Mouse (Mus musculus) neural tube, embryonic 11.5 days (tissue): Measurements from ENCODE around the gene Rpp30. TPM values are rescaled to one million over a fixed set of nuclear protein-coding genes. Genes with fewer than 3 reads are reported as not detected.

Source experiments
- ATAC-seq: fragments of 200-750 bp; cut with Nextera tagmentation; 2 replicates; pipeline ENCODE4 v1.8.0; 2017; ENCODE audit warnings: moderate number of reproducible peaks, mild to moderate bottlenecking, moderate TSS enrichment, moderate library complexity; ENCODE audit not compliant: insufficient read depth, low FRiP score, low TSS enrichment
- DNase-seq: peaks from one replicate; pipeline ENCODE4 v3.0.0-alpha.2; 2015; ENCODE audit warnings: low spot score
- H3K27ac ChIP-seq: fragments of 300-500 bp; sonication (generic); 2 replicates; pipeline ENCODE4 v1.5.1; 2014; ENCODE audit warnings: low read depth, mild to moderate bottlenecking, low read length
- H3K27me3 ChIP-seq: fragments of 300-500 bp; sonication (generic); 2 replicates; pipeline ENCODE4 v1.6.1; 2014; ENCODE audit warnings: mild to moderate bottlenecking, low read length, mixed read lengths; ENCODE audit not compliant: control insufficient read depth, insufficient read depth
- H3K36me3 ChIP-seq: fragments of 300-500 bp; sonication (generic); 2 replicates; pipeline ENCODE4 v1.6.1; 2014; ENCODE audit warnings: mild to moderate bottlenecking, low read length, moderate library complexity, mixed read lengths; ENCODE audit not compliant: control insufficient read depth, insufficient read depth
- H3K4me1 ChIP-seq: fragments of 300-500 bp; sonication (generic); 2 replicates; pipeline ENCODE4 v1.6.1; 2014; ENCODE audit warnings: low read length, mixed read lengths; ENCODE audit not compliant: control insufficient read depth, insufficient read depth
- H3K4me2 ChIP-seq: fragments of 300-500 bp; sonication (generic); 2 replicates; pipeline ENCODE4 v1.6.1; 2014; ENCODE audit warnings: low read depth, mild to moderate bottlenecking, moderate library complexity
- H3K4me3 ChIP-seq: fragments of 300-500 bp; sonication (generic); 2 replicates; pipeline ENCODE4 v1.5.1; 2014; ENCODE audit warnings: low read depth, low read length
- H3K9ac ChIP-seq: fragments of 300-500 bp; sonication (generic); 2 replicates; pipeline ENCODE4 v1.6.1; 2014; ENCODE audit warnings: mild to moderate bottlenecking, low read length
- H3K9me3 ChIP-seq: fragments of 300-500 bp; sonication (generic); 2 replicates; pipeline ENCODE4 v1.6.1; 2016; ENCODE audit warnings: low read length; ENCODE audit not compliant: control insufficient read depth
- WGBS: fragments of 180-500 bp; shearing (Covaris S2); extraction: QIAGEN DNeasy Blood & Tissue Kit; methylation state at CpG from one replicate; pipeline ENCODE4 v1.1.7; 2014; 5-methylcytosine and 5-hydroxymethylcytosine counted together
- polyA plus RNA-seq: library from polyadenylated mRNA; unstranded; fragments of >200 nt; fragmentation: Nextera tagmentation; extraction: Ambion mirVana; gene quantifications from 2 replicates; pipeline ENCODE4 v1.2.1, GENCODE M21; 2014

Rpp30 gene
- polyA plus RNA-seq, 1 experiment from 2014 or later = 97.6 TPM

- no peak for ATAC-seq
- Histone ChIP-seq H3K27ac (no peak overlapping the region), H3K4me3 (no peak overlapping the region), H3K27me3 (no peaks in the 10 kb centered on the region), H3K36me3 (peaks cover 4% of the 10 kb centered on the region), H3K4me1 (no peaks in the 10 kb centered on the region), H3K9ac (no peak overlapping the region), H3K9me3 (no peaks in the 10 kb centered on the region), H3K4me2 (no peak overlapping the region)
- no peak for DNase-seq
- 89% methylated on average over 3 of the region's 3 CpGs for WGBS
Observed at GRCm38 (mm10) chr19:36097194-36097593, 13.7 kb downstream of the Rpp30 start.

- Histone ChIP-seq H3K9ac (no peak overlapping the region), H3K4me1 (no peaks in the 10 kb centered on the region), H3K9me3 (no peaks in the 10 kb centered on the region), H3K36me3 (peaks cover 4% of the 10 kb centered on the region), H3K27ac (no peak overlapping the region), H3K4me3 (no peak overlapping the region), H3K4me2 (no peak overlapping the region), H3K27me3 (no peaks in the 10 kb centered on the region)
- DNase-seq = no peak
- 84% methylated on average over 1 of the region's 1 CpGs for WGBS
- no peak for ATAC-seq
Observed at GRCm38 (mm10) chr19:36098265-36098664, 14.7 kb downstream of the Rpp30 start.

- H3K36me3 ChIP-seq = peaks cover 4% of the 10 kb centered on the region; the same call in 1 of the 2 replicates
- 74% methylated on average over 7 of the region's 7 CpGs for WGBS
Observed at GRCm38 (mm10) chr19:36098916-36099315, 15.4 kb downstream of the Rpp30 start.

GRCm38 (mm10) chr19:36103909-36104308 lies 20.4 kb downstream of the Rpp30 start:
- no peak overlapping the region for H3K27ac ChIP-seq
- 0 out of 2 replicates have a peak, but pooled peaks cover 2% of the 10 kb centered on the region for H3K36me3 ChIP-seq
- DNase-seq = no peak
- no peaks in the 10 kb centered on the region for H3K4me1 ChIP-seq
- ATAC-seq = no peak
- 93% methylated on average over 5 of the region's 5 CpGs for whole genome bisulfite sequencing
- no peak overlapping the region for H3K9ac ChIP-seq
- no peak overlapping the region for H3K4me2 ChIP-seq
- no peaks in the 10 kb centered on the region for H3K27me3 ChIP-seq
- H3K4me3 ChIP-seq = no peak overlapping the region
- no peaks in the 10 kb centered on the region for H3K9me3 ChIP-seq

More at GRCm38 (mm10) chr19:36098916-36099315, 15.4 kb downstream of the Rpp30 start:
- H3K4me3 ChIP-seq = no peak overlapping the region
- H3K9me3 ChIP-seq = no peaks in the 10 kb centered on the region
- no peak for ATAC-seq
- H3K4me2 ChIP-seq = no peak overlapping the region
- no peak for DNase-seq
- H3K27me3 ChIP-seq = no peaks in the 10 kb centered on the region
- no peak overlapping the region for H3K9ac ChIP-seq
- H3K27ac ChIP-seq = no peak overlapping the region
- H3K4me1 ChIP-seq = no peaks in the 10 kb centered on the region

GRCm38 (mm10) chr19:36109318-36109944 lies 25.9 kb downstream of the Rpp30 start:
- Histone ChIP-seq H3K9me3 (no peaks in the 10 kb centered on the region), H3K9ac (no peak overlapping the region), H3K27ac (no peak overlapping the region), H3K36me3 (no peaks in the 10 kb centered on the region), H3K4me1 (peaks cover 3% of the 10 kb centered on the region; the same call in 1 of the 2 replicates), H3K4me3 (no peak overlapping the region), H3K4me2 (no peak overlapping the region), H3K27me3 (no peaks in the 10 kb centered on the region)
- ATAC-seq = no peak
- WGBS = 74% methylated on average over 26 of the region's 26 CpGs
- DNase-seq = no peak

- no peak overlapping the region for H3K4me2 ChIP-seq
- no peak overlapping the region for H3K27ac ChIP-seq
- ATAC-seq = no peak
- no peak overlapping the region for H3K9ac ChIP-seq
- no peak for DNase-seq
- 30% methylated on average over 7 of the region's 7 CpGs for WGBS
- H3K4me3 ChIP-seq = no peak overlapping the region
- H3K4me1 ChIP-seq = peaks cover 3% of the 10 kb centered on the region; the same call in 1 of the 2 replicates
- H3K36me3 ChIP-seq = no peaks in the 10 kb centered on the region
- no peaks in the 10 kb centered on the region for H3K9me3 ChIP-seq
- no peaks in the 10 kb centered on the region for H3K27me3 ChIP-seq
Observed at GRCm38 (mm10) chr19:36110465-36110864, 26.9 kb downstream of the Rpp30 start.

GRCm38 (mm10) chr19:36111054-36111895 lies 27.8 kb downstream of the Rpp30 start:
- DNase-seq (peak; percentile 35), ATAC-seq (peak; percentile 62)
- WGBS = 23% methylated on average over 7 of the region's 7 CpGs
- no peak overlapping the region for H3K27ac ChIP-seq
- peaks cover 3% of the 10 kb centered on the region; the same call in 1 of the 2 replicates for H3K4me1 ChIP-seq
- no peak overlapping the region for H3K4me3 ChIP-seq
- H3K4me2 ChIP-seq = no peak overlapping the region
- H3K9ac ChIP-seq = no peak overlapping the region
- H3K9me3 ChIP-seq = no peaks in the 10 kb centered on the region
- no peaks in the 10 kb centered on the region for H3K36me3 ChIP-seq
- no peaks in the 10 kb centered on the region for H3K27me3 ChIP-seq

- ATAC-seq (peak; percentile 35), DNase-seq (no peak)
- no peak overlapping the region for H3K27ac ChIP-seq
- H3K4me2 ChIP-seq = peak overlapping the region; percentile 25
- WGBS = 31% methylated on average over 17 of the region's 17 CpGs
- H3K4me3 ChIP-seq = no peak overlapping the region
- no peaks in the 10 kb centered on the region for H3K36me3 ChIP-seq
- no peak overlapping the region for H3K9ac ChIP-seq
- peaks cover 3% of the 10 kb centered on the region; the same call in 1 of the 2 replicates for H3K4me1 ChIP-seq
- no peaks in the 10 kb centered on the region for H3K9me3 ChIP-seq
- H3K27me3 ChIP-seq = no peaks in the 10 kb centered on the region
Observed at GRCm38 (mm10) chr19:36112007-36112406, 28.5 kb downstream of the Rpp30 start.
